Mouse (Mus musculus) frontal cortex, postnatal 25 days (tissue): Measurements from ENCODE around the gene Cul5.

Experiments
- DNase-seq, 2 experiments: peaks; one replicate each; pipeline ENCODE4 v3.0.0; 2022; ENCODE audit warnings: low spot score in 2 of 2

Gene Cul5

DNA sequence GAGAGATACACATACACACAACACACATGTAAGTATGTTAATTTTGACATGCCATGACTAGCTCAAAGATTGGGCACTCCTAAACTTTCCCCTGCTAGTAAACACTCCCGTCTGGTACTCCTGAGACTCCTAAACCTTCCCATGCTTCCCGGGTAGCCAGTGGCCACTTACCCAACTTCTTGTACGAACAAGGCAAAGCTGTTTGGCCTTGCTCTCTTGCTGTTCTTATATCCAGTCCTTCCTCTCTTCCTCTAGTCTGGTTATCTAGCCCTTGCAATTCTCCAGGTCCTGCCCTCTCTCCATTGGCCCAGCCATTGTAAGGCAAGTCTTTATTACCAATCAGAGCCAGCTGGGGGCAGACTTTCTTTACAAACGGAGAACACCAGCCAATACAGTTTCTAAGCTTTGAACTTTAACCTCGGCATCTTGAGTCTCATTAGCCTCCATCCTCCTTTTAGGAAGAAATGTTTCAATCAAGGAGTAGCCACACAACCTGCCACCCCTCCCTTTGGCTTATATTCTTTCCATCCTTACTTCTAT, at the start of gene Cul5:
Gene Cul5, minus strand, starts transcription at position 335 of the 540 bp plus-strand sequence.
- no peak for DNase-seq

DNA sequence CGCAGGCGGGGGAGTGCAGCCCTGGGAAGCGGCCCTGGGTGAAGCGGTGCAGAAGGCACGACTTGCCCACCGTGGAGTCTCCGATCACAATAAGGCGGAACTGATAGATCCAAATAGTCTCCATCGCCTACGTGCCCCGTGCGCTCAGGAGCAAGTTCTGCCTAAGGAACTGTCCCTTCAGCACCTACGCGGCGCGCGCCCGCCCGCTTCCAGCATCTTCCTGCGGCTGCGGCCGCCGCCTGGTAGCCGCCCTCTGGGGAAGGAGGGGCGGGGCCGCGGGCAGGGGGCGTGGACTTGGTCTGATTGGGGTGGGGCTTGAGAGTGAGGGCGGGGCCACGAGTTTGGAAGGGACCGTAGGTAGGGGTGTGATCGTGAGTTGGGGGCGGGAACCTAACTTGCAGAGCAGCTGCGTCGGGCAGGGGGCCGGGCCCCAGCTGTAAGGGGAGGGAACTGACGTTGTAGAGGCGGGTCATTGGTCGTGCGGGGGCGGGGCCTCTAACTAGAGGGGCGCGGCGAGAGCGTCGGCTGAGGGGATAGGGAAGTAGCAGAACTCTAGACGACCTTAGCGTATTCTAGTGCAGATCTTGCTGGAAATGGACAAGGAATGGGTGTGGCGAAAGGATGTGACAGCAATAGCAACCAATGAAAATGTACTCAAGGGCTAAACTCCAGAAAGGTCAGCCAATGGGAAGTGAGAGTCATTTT, 36.3 kb upstream of the Cul5 start, which contains the start of gene Rab39:
Gene Rab39, minus strand, starts transcription at position 241 of the 705 bp plus-strand sequence.
- peak; percentile 51 to 63 for DNase-seq

DNA sequence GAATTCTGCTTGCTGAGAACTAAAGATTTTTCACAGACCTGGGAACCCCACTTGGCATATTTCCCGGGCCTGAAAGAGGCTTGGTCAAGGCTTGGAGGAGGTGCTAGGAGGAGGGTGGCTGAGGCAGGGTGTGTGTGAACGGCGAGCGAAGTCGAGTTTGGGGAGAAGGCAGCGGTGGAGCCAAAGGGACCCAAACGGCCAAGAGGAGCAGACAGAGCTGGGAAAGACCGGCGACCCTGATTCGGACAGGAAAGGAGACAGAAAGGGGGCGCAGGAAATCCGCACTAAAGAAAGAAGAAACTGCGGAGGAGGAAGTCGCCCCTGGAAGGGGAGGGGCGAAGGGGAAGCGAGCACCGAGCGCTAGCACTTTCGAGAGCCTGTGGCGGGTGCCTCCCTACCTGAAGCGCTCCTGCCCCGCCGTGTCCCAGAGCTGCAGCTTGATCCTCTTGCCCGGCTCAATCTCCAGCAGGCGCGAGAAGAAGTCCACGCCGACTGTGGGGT, 35.7 kb upstream of the Cul5 start:
- DNase-seq, result peak; percentile 5 to 27

DNA sequence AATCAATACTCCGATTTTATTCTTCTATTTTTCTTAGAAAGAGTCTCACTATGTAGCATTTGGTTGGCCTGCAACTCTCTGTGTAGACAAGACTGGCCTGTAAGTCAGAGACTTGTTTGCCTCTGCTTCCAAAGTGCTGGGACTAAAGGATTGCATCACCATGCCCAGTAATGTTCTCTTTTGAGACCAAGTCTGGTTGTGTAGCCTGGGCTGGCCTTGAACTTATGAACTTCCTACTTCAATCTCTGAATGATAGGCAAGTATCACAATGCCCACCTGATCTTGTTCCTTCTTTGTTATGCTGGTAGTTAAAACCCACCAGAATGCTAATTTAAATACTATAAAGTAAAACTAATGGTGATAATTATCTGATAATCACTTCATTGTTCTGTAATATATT, 33.2 kb upstream of the Cul5 start:
- no peak for DNase-seq

DNA sequence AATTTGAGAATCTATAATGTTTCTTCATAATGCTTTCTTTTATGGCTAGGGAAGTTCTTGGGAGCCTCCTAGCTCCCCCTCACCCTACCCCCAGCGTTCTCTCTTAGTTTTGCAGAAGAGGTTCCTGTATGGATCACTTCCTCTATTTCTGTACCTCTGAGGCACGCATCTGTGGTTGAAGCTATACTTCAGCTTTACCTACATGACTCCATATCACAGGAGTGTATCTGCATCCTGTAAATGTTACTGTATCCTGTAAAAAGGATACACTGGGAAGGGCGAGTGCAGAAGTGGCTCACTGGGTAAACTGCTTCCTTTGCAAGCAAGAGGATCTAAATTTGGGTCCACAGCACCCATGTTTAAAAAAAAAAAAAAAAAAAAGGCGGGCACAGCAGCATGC, 30.7 kb upstream of the Cul5 start:
- no peak for DNase-seq

DNA sequence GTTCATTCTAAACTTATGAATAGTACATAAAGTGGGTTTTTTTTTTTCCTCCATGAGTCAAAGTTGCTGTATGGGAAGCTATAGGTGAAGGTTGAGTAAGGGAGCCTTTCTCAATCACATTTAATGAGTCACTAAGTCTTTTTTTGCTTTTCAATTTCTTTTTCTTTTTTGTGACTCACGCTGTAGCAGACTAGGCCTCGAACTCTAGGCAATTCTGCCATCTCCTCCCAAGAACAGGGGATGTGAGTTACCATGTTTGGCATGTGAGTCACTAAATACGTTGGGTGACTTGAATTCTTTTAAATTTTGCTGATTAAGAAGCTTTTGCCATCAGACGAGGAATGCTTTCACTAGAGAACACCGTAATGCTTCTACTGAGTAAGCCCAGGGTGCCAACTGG, 26.0 kb upstream of the Cul5 start:
- DNase-seq, result no peak

DNA sequence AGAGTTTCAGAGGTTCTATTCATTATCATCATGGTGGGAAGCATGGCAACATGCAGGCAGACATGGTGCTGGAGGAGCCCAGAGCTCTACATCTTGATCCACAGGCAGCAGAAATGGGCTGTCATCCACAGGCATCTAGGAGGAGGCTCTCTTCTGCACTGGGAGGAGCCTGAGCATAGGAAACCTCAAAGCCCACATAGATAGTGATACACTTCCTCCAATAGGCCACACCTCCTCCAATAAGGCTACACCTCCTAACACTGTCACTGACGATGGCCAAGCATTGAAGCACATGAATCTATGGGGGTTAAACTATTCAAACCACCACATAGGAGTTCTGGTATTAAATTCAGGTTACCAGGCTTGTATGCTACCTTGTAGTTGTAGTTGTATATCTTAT, 23.9 kb upstream of the Cul5 start:
- DNase-seq, result no peak

DNA sequence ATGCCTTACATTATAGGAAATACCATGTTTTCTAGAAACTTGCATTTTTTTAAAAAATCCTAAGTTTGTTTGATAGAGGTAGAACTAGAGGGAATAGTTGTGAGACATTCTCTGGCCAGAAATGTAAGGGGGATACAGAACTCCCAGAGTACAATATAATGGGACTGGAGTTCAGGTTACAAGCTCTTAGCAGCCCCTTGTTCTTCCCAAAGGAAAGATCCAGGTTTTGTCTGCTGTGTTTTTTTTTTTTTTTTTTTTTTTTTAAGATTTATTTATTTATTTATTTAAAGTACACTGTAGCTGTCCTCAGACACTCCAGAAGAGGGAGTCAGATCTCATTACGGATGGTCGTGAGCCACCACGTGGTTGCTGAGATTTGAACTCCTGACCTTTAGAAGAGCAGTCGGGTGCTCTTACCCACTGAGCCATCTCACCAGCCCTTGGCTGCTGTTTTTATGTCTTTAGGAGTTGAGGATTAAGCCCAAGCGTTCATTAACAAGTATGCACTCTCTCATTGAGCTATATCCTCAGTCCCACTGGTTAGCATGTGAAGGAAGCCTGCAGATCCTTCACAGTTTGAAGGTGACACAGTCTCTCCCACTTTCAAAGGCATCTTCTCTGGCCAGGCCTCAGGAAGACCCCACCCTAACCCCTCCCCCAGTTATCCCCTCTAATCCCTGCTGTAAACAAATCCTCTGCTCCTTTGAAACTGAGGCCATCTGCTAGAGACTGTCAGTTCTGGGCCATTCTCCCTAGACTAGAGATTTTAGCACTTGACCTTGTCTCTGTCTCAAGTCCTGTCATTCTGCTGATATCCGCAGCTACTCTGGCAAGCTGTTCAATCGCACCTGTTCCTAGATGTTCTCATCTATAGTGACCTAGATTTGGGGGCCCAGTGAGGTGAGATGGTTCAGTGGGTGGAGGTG, 22.2 kb upstream of the Cul5 start:
- no peak for DNase-seq

DNA sequence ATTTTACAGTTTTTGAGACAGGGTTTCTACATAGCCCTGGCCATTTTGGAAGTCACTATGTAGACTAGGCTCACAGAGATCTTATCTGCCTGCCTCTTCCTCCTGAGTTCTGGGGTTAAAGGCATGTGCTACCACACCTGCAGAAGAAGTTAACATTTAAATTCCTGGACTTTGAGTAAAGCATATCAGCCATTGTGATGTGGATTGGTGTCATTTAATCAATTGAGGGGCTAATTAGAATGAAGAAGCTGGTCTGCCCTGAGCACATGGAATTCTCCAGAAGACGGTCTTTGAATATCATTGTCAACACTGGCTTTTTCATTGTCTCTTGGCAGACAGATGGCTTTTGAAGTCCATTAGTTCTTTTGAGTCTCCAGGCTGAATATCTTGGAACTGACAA, 11.0 kb upstream of the Cul5 start:
- no peak for DNase-seq

DNA sequence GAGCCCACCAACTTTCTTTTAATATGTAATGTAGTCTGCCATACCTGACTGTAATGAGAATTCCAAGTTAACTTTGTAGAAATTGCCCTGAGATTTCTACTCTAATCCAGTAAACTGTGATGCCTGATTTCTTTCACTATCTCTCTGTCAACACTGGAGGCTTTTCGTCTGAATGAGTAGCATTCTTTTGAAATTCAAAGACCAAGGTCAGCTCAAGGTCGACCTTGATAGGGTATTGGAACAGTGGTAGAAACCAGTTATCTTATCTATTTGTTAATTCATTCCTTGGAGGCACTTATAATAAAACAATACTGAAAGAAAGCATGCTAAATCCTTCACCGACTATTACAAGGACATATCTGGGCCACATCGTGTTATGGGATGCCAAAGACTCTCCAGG, 7.1 kb upstream of the Cul5 start:
- DNase-seq, result no peak

DNA sequence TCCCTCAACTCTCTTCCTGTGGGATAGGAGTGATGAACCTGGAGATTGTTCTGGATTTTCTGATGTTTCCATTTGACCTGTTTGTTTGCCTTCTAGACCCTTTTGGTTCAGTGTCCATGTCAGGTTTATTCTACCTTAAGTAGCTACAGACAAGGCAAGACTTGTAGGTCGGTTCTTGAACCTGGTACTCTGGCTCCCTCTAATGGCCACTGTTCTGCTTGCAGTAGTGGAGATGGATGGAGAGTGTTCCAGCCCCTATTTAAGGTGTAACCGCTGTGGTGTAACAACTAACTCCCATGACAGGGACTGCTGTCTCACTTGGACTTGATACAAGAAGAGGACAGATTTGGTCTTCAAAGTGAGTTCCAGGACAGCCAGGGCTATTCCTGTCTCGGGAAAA, 3.8 kb upstream of the Cul5 start:
- peak; percentile 50 to 65 for DNase-seq

DNA sequence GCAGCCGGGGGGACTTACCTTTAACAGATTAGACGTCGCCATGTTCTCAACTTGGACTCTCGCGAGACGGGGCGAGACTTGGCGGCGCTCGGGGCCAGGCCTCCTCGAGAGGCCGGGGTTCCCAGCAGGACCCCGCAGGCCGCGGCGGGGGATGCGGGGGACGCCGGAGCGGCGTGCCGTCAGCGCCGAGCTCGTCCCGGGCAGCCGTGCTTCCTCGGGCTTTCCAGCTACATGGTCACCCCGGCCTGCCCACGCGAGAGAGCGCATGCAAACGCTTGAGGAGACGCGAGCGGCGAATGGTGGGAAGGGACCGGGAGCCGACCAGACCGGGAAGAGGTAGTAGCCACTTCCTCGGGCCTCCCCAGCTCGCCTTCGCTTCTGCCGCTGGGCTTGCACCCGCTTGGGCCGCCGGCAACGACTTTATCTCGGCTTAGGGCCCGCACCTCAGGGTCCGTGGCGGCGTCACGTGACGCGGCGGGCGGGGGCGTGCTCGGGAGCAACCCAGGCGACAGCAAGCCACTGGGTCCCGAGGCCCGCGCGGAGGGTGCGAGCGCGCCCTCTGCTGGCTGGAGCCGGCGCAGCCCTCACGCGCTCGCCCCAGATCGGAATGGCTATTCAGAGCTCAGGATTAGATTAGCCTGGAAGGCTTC, 2.7 kb downstream of the Cul5 start:
- DNase-seq, result peak; percentile 86 to 88

DNA sequence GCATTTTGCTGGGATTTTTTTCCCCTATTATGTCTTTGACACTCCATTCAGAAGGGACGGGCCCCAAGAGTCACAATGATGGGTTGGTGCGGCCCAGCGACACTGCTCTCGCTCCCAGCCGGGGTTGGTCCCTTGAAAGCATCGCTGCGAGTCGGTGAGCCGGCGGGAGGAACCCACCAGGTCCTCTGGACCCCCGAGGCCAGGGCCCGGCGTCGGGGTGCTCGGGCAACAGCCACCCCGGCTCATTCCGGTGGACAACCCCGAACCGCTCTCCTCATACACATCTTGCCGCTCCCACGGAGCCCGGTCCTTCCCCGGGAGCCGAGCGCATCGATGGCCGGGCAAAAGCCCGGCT, 3.2 kb downstream of the Cul5 start:
- DNase-seq, result peak in 1 of 2 experiments; percentile 8

DNA sequence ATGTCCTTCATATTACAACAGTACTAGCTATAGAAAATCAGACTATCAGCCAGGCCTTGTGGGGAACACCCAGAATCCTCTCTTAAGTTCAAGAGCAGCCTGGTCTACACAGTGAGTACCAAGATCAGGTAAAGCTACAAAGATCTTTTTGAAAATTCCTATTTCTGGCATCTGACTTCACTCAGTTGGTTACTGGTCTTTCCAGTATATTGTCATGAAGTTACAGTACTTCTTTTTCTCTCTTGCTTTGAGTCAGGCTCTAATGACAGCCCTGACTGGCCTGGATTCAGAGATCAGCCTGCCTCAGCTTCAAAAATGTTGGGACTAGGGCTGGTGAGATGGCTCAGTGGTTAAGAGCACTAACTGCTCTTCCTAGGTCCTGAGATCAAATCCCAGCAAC, 4.4 kb downstream of the Cul5 start:
- no peak for DNase-seq

DNA sequence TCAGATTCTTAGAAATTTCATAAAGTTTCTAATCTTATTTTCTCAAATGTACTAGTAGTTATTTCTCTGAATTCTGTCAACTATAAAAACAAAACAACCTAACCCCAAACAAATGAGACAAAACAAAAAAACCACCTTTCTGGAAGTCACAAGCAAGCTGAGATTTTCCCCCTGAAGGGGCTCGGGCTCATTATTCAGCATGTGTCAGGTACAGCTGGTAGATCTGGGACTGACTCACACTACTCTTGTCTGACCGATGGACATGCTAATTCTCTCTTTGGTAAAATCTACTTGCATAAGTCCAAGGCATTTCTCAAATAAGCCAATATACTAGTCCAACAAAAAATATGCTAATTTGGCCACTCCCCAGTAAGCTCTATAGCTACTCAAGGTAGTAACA, 5.0 kb downstream of the Cul5 start:
- no peak for DNase-seq

DNA sequence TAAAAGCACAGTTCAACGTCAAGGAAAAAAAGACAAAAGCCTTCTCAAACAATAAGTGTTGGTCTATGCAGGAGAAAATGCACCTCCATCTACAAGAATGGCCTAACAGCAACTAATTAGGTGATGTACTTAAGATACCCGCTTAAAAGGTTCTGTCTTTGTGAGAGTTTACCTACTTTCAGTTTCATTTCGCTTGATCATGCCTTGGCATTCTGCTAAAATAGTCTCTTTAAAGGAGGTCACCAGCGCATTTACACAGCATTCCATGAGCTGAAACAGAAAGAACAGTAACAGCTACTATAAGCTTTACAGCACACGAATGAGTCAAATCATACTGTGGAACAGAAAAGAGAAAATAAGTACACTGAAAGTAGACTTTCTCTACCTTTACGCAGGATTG, 35.0 kb downstream of the Cul5 start:
- DNase-seq, result no peak

DNA sequence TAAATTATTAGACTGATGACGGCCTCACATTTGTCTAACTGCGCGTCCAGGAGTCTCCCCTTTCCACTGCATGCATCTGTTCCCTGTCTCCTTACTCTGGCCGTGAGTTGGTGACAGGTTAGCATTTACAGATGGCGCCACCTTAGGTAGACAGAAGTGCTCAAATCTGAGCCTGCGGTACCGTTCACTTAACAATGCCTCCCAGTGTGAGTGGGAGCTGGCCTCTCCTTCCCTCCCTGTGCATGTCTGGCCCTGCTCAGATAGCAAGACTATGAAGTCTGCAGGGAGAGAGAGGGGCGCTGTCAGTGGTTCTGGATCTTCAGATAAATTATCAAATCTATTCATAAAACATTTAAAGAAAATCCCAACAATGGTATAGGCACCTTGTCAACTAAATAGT, 54.6 kb downstream of the Cul5 start:
- DNase-seq, result no peak

DNA sequence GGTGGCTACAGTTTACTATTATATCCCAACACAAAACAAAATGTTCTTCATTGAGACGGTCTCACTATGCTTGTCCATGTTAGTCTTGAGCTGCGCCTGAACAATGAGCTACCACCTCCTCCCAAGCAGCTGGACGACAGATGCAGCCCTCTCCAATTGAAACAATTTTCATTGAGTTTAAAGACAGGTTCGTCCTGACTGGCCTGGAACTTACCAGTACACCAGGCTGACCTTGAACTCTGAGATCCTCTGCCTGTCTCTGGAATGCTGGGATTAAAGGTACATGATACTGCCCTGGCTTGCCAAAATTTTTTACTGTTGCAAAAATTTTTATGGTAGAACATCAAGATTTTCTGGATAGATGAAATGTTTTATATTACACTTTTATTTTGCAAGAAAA, 55.5 kb downstream of the Cul5 start:
- no peak for DNase-seq

DNA sequence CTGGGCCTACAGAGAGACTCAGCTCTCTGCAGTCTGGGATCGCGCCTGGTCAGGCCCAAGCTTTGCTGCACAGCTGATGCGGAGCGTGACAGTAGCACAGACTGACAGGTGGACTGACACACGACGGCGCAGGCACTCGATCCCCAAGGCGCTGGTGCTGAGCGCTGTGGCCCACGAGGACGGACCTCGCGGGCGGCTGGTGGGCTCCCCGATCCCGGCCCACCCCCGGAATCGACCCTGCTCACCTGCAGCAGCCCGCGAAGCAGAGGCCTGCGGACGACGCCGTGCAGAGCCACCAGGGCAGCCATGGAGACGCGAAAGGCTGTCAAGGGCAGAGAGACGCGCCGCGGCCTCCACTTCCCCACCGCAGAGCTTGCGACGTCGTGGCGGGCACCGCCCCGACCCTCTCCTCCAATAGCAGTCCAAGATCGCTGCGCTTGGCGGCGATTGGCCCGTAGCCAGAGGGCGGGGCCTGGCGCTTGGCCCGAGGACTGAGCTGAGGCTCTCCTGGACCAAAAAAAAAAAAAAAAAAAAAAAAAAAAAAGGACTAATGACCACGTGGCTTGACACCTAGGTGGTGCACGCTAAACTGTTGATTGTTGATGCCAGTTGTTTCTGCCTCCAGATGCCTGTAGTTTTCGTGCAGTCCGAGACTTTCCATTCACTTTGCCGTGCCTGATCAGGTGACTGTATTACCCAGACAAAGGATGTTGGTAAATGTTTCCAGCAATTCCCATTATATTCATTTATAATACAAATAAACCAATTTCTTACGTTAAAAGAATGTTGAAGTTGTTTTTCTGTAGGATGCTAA, 59.6 kb downstream of the Cul5 start, which contains the start of gene Acat1:
Gene Acat1, minus strand, starts transcription at position 415 of the 814 bp plus-strand sequence.
- DNase-seq, result peak; percentile 77 to 88

DNA sequence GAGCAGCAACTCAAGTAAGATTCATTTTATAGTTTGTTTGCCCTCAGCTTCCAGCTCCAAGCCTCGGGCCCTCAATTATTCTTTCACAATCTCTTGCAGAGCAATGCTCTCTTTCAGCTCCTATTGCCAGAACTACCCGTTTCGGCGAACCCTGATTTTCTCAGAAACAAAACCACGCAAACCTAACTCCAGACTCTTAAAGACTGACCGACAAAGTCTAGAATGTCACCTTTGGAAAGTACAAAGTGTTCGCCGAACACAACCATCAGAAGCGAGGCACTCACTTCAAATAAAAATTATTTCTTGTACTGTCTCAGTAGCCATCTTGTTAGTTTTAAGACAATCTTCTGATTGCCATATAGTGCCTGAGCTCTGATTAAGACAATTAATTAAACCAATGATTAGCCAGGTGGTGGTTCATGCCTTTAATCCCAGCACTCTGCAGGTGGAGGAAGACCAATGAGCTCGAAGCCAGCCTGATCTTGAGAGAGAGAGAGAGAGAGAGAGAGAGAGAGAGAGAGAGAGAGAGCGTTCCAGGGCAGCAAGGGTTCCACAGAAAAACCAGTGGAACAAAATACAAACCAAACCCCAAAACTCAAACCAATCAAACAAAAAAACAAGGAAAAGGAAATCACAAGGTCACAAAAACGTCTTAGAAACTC, 60.4 kb downstream of the Cul5 start:
- DNase-seq, result no peak

DNA sequence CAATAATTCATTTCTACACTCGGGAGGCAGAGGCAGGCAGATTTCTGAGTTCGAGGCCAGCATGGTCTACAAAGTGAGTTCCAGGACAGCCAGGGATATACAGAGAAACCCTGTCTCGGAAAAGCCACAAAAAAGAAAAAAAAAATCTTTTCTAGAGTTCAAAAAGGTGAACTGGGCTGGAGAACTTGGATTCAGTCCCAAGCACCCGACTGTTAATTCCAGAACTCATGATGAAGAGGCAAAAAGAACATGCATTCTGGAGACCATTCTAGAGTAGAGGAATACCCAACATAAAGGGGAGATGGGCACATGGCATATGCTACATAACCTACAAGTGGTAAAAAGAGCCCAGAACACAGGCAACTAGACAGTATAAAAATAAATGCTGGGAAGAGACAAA, 62.0 kb downstream of the Cul5 start:
- no peak for DNase-seq
